Mouse (Mus musculus): ENCODE results near the gene Ptprd.

DNA sequence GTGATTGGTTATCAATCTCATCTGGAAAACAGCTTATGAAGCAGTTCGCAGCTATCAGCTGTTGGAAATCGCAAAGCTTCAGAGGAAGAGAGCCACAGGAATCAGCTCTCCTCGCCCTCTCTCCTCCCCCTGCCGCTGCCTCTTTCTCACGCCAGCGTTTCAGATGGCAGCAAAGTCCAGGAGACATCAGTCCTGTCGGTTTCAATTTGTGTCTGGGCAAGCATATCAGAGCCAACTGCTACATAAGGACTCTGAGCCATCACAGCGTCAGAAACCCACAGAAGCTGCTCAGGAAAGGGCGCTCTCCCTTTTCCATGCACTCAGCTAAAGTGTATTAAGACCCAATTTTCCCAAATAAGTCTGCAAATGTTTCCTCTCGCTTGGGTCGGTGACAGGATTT is 1884.4 kb downstream of the Ptprd start:
- no peak for TF ChIP-seq GATA1 (IDR thresholded peaks at IDR 0.05; ENCODE audit: borderline replicate concordance, low read length)
- TF ChIP-seq FLI1 (IDR thresholded peaks at IDR 0.05; ENCODE audit: low read length): no peak
